Mouse (Mus musculus) cerebellum, adult 8-10 months (tissue): Measurements from ENCODE around the gene Bbs9.

Experiments
- DNase-seq: peaks from one replicate; pipeline ENCODE4 v3.0.0; 2022

Bbs9 gene

DNA sequence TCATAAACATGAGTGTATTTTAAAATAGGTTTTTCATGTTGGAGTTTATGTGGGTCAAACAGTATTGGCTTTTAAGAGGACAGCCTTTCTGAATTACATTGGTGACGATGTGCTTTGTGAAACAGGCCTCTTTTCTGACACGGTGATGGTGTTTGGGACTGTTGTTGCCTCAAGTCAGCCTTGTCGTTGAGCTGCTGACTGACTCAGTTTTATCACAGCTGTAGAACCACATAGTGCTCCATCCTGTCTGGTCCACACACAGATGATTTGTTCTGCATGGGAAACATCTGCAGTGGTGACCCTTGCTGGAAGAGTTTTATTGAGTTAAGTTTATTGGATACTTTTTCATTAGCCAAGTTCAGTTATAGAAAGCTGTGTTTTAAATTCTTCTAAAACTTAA is 283.0 kb downstream of the Bbs9 start:
- DNase-seq: no peak

- DNase-seq: no peak
Measured at GRCm38 (mm10) chr9:22759241-22759640, 283.7 kb downstream of the Bbs9 start.

- DNase-seq: peak; percentile 24
Measured at GRCm38 (mm10) chr9:22760376-22760775, 284.9 kb downstream of the Bbs9 start.

GRCm38 (mm10) chr9:22761487-22761886 is 286.0 kb downstream of the Bbs9 start:
- DNase-seq: no peak

- no peak for DNase-seq
Measured at GRCm38 (mm10) chr9:22765618-22766220, 290.2 kb downstream of the Bbs9 start.

GRCm38 (mm10) chr9:22767154-22767553 is 291.6 kb downstream of the Bbs9 start:
- no peak for DNase-seq

DNA sequence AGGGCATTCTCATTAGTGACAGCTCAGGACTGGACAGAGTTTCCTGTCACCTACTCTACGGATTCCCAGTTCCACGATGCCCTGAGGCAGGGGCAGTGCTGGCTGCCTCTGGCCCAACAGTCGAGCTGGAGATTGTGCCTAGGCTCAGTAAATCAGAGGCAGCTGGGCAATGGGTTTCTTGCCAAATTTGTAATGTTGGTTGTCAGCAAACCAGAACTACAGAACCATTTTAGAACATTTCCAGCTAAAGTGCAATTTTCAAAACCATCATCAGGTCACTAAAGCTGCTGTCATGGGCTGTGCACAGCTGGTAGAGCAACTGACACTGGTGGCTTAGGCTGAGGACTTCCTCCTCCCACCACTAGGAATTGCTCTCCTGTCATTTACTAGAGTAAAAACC is 292.3 kb downstream of the Bbs9 start:
- no peak for DNase-seq

GRCm38 (mm10) chr9:22771785-22772184 is 296.3 kb downstream of the Bbs9 start:
- no peak for DNase-seq

GRCm38 (mm10) chr9:22776246-22776961 is 300.9 kb downstream of the Bbs9 start:
- no peak for DNase-seq

DNA sequence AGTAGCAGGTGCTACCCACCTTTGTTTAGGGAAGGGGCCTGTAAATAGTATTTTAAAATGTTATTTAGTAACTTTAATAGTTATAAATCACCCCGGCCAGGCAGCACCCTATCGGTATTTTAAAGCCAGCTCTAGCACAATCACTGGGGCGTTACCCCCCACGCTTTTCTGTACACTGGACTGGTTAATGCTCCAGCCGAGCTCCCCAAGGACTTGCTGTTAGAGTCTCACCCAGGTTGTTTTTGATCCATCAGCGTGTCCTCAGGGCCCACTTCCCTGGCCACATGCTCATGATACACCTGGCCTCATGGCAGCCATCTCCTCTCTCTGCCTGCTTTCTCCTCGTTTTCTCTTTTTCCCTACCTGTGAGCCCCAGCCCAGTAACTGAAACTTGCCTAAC is 301.9 kb downstream of the Bbs9 start:
- DNase-seq: no peak

DNA sequence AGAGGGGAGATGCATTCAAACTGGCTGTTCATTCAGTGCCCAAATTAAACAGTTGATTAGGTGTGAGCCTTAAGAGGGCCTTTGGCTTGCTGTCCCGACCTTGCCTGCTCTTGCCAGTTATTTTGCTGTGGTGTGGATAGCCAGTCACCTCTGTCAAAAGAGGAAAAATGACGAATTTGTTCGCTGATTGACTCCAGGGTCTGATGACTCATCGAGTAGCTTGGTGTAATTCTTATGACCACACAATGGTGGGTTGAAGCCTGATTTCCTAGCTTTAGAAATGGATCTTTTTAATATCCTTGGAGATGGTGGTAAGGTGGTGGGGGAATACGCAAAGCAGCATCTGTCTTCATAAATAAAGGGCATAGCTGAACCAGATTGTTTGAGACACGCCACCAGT is 304.1 kb downstream of the Bbs9 start:
- DNase-seq: no peak

DNA sequence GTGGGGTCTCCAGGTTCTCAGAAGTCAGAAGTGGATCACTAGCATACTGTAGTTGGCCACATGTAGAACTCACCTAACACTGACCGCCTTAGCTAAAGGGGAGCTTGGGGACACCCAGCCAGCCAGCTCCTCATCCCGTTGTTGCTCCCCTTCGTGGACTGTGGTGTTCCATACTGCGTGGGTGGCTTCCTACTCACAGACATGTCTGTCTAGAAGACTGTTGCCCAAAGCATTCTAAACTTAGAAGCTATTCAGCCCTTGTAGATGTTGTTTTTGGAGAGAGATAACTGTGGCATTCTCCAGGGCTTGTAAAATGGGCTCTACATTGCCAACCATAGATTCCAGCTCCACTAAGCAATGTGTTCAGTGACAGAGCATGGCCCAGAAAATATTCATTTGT is 310.5 kb downstream of the Bbs9 start:
- no peak for DNase-seq

- no peak for DNase-seq
Measured at GRCm38 (mm10) chr9:22788423-22788822, 312.9 kb downstream of the Bbs9 start.

- DNase-seq: no peak
Measured at GRCm38 (mm10) chr9:22788850-22789249, 313.3 kb downstream of the Bbs9 start.

GRCm38 (mm10) chr9:22789380-22790168 is 314.1 kb downstream of the Bbs9 start:
- DNase-seq: no peak

GRCm38 (mm10) chr9:22791208-22791607 is 315.7 kb downstream of the Bbs9 start:
- no peak for DNase-seq

- no peak for DNase-seq
Measured at GRCm38 (mm10) chr9:22791750-22792149, 316.2 kb downstream of the Bbs9 start.

DNA sequence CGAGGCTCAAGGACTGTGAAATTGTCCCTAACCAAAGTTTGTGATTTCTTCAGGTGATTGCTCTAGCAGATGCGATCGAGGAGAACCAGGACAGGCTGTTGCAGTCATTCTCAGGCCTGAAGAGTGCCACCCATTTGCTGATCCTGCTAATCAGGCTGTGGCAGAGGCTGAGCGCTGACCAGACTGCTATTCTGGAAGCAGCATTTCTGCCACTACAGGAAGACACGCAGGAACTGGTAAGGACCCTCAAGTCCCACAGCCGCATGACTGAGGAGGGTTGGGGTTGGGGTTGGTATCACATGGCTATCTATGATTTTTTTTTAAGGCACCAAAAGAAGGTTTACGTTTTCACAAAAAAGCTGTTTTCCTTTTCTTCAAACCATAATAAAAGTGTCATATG is 318.2 kb downstream of the Bbs9 start:
- DNase-seq: no peak

- DNase-seq: no peak
Measured at GRCm38 (mm10) chr9:22800675-22801074, 325.2 kb downstream of the Bbs9 start.

DNA sequence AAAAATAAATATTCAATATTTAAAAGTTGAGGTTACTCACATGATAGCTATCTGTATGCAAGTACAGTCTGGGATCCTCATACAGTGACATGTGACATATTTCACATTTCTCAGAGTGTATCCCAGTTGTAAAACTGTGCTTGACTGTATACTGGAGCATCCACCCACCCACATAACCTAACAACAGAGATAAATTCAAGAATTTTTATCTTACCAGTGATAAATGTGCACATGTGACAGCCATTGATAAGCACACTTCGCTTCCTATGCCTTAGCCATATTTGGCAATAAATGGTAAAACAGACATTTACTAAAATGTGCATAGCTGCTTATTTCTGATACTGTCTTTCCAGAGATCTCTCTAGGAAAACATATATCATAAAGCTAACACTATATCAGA is 330.5 kb downstream of the Bbs9 start:
- no peak for DNase-seq

- DNase-seq: no peak
Measured at GRCm38 (mm10) chr9:22806494-22806893, 331.0 kb downstream of the Bbs9 start.

DNA sequence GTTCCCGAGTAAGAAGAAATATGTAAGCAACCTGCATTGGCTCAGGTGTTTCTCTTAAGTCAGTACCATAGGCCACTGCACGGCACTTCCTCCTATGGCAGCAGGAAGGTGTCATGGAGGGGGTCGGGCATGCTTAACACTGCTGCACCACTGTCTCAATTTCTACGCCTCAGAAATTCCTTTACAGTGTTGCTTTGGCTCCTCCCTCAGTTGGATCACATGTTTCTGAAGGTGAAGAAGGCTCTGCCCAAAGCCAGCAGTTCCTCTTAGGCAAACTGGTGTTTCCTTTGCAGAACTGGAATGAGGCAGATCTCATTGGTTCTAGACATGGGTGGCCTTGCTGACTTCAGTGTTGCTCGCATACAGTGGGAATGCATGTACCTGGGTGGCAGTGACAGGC is 332.2 kb downstream of the Bbs9 start:
- DNase-seq: no peak

GRCm38 (mm10) chr9:22809621-22810126 is 334.2 kb downstream of the Bbs9 start:
- DNase-seq: no peak

DNA sequence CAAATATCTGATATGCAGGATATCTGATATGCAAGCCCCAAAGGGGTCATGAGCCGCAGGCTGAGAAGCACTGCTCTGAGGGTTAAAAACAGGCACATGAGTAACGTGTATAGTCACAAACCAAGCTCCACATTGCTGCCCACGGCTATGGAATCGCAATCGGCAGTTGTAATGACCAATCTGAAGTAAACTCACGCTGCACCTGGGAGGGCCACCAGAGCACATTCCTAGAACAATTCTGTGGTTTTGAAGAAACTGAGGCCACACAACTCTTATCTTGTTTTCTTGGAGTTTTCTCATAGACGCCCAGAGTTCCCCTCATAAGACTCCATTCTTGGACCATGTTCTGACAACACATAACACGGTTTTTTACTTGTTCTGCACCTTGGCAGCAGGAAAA is 334.9 kb downstream of the Bbs9 start:
- DNase-seq: no peak
